Mouse (Mus musculus) kidney, adult 2 months (tissue): Measurements from ENCODE around the gene Gm17617. TPM values are rescaled to one million over a fixed set of nuclear protein-coding genes. Genes with fewer than 3 reads are reported as not detected.
"Not testable (repeated sequence)": the region's sequence is repeated elsewhere in the genome, so short reads cannot be mapped to it uniquely, and the experiment has no call there.

ENCODE experiments used
- DNase-seq: peaks from one replicate; pipeline ENCODE4 v3.0.0; 2021
- H3K27ac ChIP-seq: fragments of 200-500 bp; 2 replicates; pipeline ENCODE4 v1.5.1; 2012; ENCODE audit warnings: low read depth, low read length, control low read depth, inconsistent platforms; ENCODE audit not compliant: insufficient read depth
- H3K27me3 ChIP-seq: fragments of 200-500 bp; replicated peaks from 2 replicates; pipeline ENCODE4 v1.6.1; 2012; ENCODE audit warnings: mild to moderate bottlenecking, moderate library complexity, low read length, inconsistent platforms; ENCODE audit not compliant: control insufficient read depth, insufficient read depth
- H3K36me3 ChIP-seq: fragments of 200-500 bp; 2 replicates; pipeline ENCODE4 v1.6.1; 2012; ENCODE audit warnings: mild to moderate bottlenecking, moderate library complexity, low read length, inconsistent platforms; ENCODE audit not compliant: control insufficient read depth, insufficient read depth
- H3K4me1 ChIP-seq: fragments of 200-500 bp; 2 replicates; pipeline ENCODE4 v1.6.1; 2011; ENCODE audit warnings: low read length; ENCODE audit not compliant: control insufficient read depth, insufficient read depth
- H3K4me3 ChIP-seq: fragments of 200-500 bp; 2 replicates; pipeline ENCODE4 v1.5.1; 2011; ENCODE audit warnings: mild to moderate bottlenecking, low read depth, low read length, control low read depth; ENCODE audit not compliant: insufficient read depth
- CTCF ChIP-seq: fragments of 200-500 bp; conservative IDR thresholded peaks from 2 replicates; pipeline ENCODE4 v1.5.1; 2011; ENCODE audit warnings: low read depth, mild to moderate bottlenecking, control low read depth, low read length, moderate library complexity, mixed read lengths; ENCODE audit not compliant: insufficient read depth, insufficient read length
- POLR2A ChIP-seq: fragments of 200-500 bp; IDR thresholded peaks from one replicate; pipeline ENCODE4 v1.6.1; 2011; ENCODE audit warnings: low read depth, low read length, control low read depth
- WGBS: fragments of 180-500 bp; shearing (Covaris S2); methylation state at CpG from one replicate; pipeline ENCODE4 v1.1.7; 2018; 5-methylcytosine and 5-hydroxymethylcytosine counted together
- polyA plus RNA-seq: library from polyadenylated mRNA; depleted of rRNA; stranded (reverse); fragments of >200 nt; gene quantifications from 2 replicates; pipeline ENCODE4 v1.2.3, GENCODE M21; 2012; rRNA removed

The Gm17617 gene
- polyA plus RNA-seq, 1 experiment: not detected

- H3K4me3 ChIP-seq: no peak overlapping the region
- H3K4me1 ChIP-seq: peaks cover 5% of the 10 kb centered on the region
- TF ChIP-seq CTCF (no peak), POLR2A (no peak)
- H3K36me3 ChIP-seq: no peaks in the 10 kb centered on the region
- no peak overlapping the region for H3K27ac ChIP-seq
- 94% methylated on average over 3 of the region's 3 CpGs for WGBS
- no peak for DNase-seq
- H3K27me3 ChIP-seq: no peaks in the 10 kb centered on the region
These were observed 31.0 kb downstream of the Gm17617 start for GRCm38 (mm10) chr13:55102366-55102765.

- H3K4me3 ChIP-seq: no peak overlapping the region
- no peaks in the 10 kb centered on the region for H3K27me3 ChIP-seq
- 90% methylated on average over 11 of the region's 11 CpGs for WGBS
- TF ChIP-seq CTCF (no peak), POLR2A (no peak)
- H3K27ac ChIP-seq: no peak overlapping the region
- no peaks in the 10 kb centered on the region for H3K36me3 ChIP-seq
- H3K4me1 ChIP-seq: peaks cover 5% of the 10 kb centered on the region
- DNase-seq: no peak
These were observed 31.7 kb downstream of the Gm17617 start for GRCm38 (mm10) chr13:55101627-55102026.

GRCm38 (mm10) chr13:55099726-55100478, 33.4 kb downstream of the Gm17617 start, which contains the start of gene Uimc1:
TSS of gene Uimc1 (minus strand) at chr13:55100300.
- peak within 1 kb of the TSS; percentile 72 for H3K4me3 ChIP-seq
- H3K36me3 ChIP-seq: no peaks in the 10 kb centered on the region
- no peaks in the 10 kb centered on the region; the same call in 1 of the 2 replicates for H3K4me1 ChIP-seq
- WGBS: under 1% methylated on average over 81 of the region's 81 CpGs
- peak within 1 kb of the TSS; percentile 60; the same call in 1 of the 2 replicates for H3K27ac ChIP-seq
- H3K27me3 ChIP-seq: no peaks in the 10 kb centered on the region
- peak; percentile 88 for DNase-seq
- no peak for TF ChIP-seq POLR2A
- TF ChIP-seq CTCF: peak; percentile 22; the same call in 1 of the 2 replicates

GRCm38 (mm10) chr13:55099066-55099725, 34.2 kb downstream of the Gm17617 start:
- H3K27me3 ChIP-seq: no peaks in the 10 kb centered on the region
- no peak overlapping the region for H3K27ac ChIP-seq
- peak; percentile 29 for DNase-seq
- no peak for TF ChIP-seq POLR2A
- TF ChIP-seq CTCF: no peak
- no peaks in the 10 kb centered on the region for H3K36me3 ChIP-seq
- H3K4me3 ChIP-seq: peak overlapping the region; percentile 72
- 24% methylated on average over 20 of the region's 20 CpGs for WGBS
- H3K4me1 ChIP-seq: no peaks in the 10 kb centered on the region; the same call in 1 of the 2 replicates

GRCm38 (mm10) chr13:55097841-55098240, 35.5 kb downstream of the Gm17617 start:
- not testable (repeated sequence) for H3K36me3 ChIP-seq, H3K4me1 ChIP-seq, DNase-seq, H3K27ac ChIP-seq, H3K4me3 ChIP-seq, H3K27me3 ChIP-seq
- 0 out of 2 replicates have a peak, but pooled peaks have one; percentile 1 for TF ChIP-seq CTCF
- WGBS: 96% methylated on average over 3 of the region's 3 CpGs

GRCm38 (mm10) chr13:55092588-55092987, 40.8 kb downstream of the Gm17617 start:
- H3K4me3 ChIP-seq: no peak overlapping the region
- H3K27ac ChIP-seq: no peak overlapping the region
- no peaks in the 10 kb centered on the region for H3K4me1 ChIP-seq
- H3K36me3 ChIP-seq: peaks cover 1% of the 10 kb centered on the region; the same call in 1 of the 2 replicates
- 80% methylated on average over 4 of the region's 4 CpGs for WGBS
- no peaks in the 10 kb centered on the region for H3K27me3 ChIP-seq
- no peak for DNase-seq
- TF ChIP-seq POLR2A: no peak
- TF ChIP-seq CTCF: no peak

Other genes starting within 250 kb of the Gm17617 start
- gene Unc5a, start 184.1 kb downstream of the Gm17617 start, polyA plus RNA-seq: 3.1 and 3.3 TPM in 2 replicates
- gene Hk3, start 112.2 kb downstream of the Gm17617 start, polyA plus RNA-seq: 0.75 and 1.0 TPM in 2 replicates
- 5.1 and 6.5 TPM in 2 replicates for gene Uimc1, start 33.2 kb downstream of the Gm17617 start, polyA plus RNA-seq
- gene Zfp346, start 28.2 kb downstream of the Gm17617 start, polyA plus RNA-seq: 13.7 TPM in 2 replicates
- gene Fgfr4, start 19.1 kb upstream of the Gm17617 start, polyA plus RNA-seq: 35.3 and 43.5 TPM in 2 replicates
- gene Nsd1, start 76.2 kb upstream of the Gm17617 start, polyA plus RNA-seq: 17.6 and 19.6 TPM in 2 replicates
- 542 and 589 TPM in 2 replicates for gene Prelid1, start 187.0 kb upstream of the Gm17617 start, polyA plus RNA-seq
- 81.8 and 89.8 TPM in 2 replicates for gene Rab24, start 188.4 kb upstream of the Gm17617 start, polyA plus RNA-seq
- gene Mxd3, start 196.3 kb upstream of the Gm17617 start, polyA plus RNA-seq: 1.2 and 1.3 TPM in 2 replicates
- gene Lman2, start 229.2 kb upstream of the Gm17617 start, polyA plus RNA-seq: 114 and 126 TPM in 2 replicates
- 3.3 and 4.2 TPM in 2 replicates for gene Rgs14, start 236.2 kb upstream of the Gm17617 start, polyA plus RNA-seq